Mouse (Mus musculus): Measurements from ENCODE around the gene Ppid. TPM values are rescaled to one million over a fixed set of nuclear protein-coding genes. Genes with fewer than 3 reads are reported as not detected.
"Not testable (repeated sequence)": the region's sequence is repeated elsewhere in the genome, so short reads cannot be mapped to it uniquely, and the experiment has no call there.

Ppid gene
- polyA plus RNA-seq, 1 experiment from 2014 or later, result 201 TPM

- Histone ChIP-seq H3K9me3 (ENCODE audit: control insufficient read depth, low read length) (no peaks in the 10 kb centered on the region), H3K36me3 (ENCODE audit: control insufficient read depth, insufficient read depth, low read length) (no peaks in the 10 kb centered on the region), H3K4me3 (ENCODE audit: low read depth, low read length) (peak within 1 kb of the TSS; percentile 83), H3K4me2 (ENCODE audit: low read depth, low read length, severe bottlenecking) (peak within 1 kb of the TSS; percentile 81), H3K4me1 (replicated peaks; ENCODE audit: control insufficient read depth, insufficient read depth, low read length) (peaks cover 3% of the 10 kb centered on the region), H3K9ac (ENCODE audit: low read length) (peak within 1 kb of the TSS; percentile 73), H3K27ac (ENCODE audit: low read depth, low read length) (peak within 1 kb of the TSS; percentile 57), H3K27me3 (ENCODE audit: control insufficient read depth, insufficient read depth, low read length) (no peaks in the 10 kb centered on the region)
- DNase-seq (ENCODE audit: low spot score), result peak; percentile 98
- 1% methylated on average over 55 of the region's 55 CpGs for WGBS
- ATAC-seq (replicated peaks; ENCODE audit: low FRiP score), result peak; percentile 96
Observed at GRCm38 (mm10) chr3:79567703-79568362, 23.3 kb upstream of the Ppid start, which contains the start of gene Fnip2. TSS of gene Fnip2 (minus strand) at chr3:79567796.

DNA sequence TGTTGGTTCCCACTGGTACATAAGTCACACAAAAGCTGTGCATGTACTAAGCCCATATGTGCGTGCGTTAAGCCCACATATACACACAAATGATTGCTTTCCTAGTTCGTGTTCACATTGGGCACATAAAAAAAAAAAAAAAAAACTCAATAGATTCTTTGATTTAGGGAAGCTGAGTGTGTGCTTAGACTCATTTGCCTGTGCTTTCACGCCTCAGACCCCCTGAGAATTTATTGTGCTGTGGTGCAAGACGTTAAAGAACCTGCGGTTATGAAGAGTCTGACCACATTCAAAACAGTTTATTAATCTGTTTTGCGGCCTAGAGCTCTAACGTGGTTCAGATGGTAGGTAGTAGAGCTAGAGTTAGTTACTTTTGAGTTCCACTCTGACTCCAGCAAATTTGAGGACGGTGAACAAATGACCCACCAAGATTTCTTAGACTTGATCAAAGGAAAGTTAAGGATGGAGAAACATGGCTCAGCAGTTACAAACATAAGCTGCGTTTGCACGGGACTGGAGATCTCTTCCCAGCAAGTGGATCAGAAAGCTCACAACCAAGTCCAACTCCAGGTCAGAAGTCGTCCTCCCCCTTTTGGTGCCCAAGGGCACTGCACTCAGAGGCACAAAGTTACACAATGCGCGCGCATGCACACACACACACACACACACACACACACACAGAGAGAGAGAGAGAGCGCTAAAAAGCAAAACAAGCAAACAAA is 22.4 kb upstream of the Ppid start:
- H3K9ac ChIP-seq (ENCODE audit: low read length), result no peak overlapping the region
- no peak overlapping the region for H3K4me2 ChIP-seq (ENCODE audit: low read depth, low read length, severe bottlenecking)
- no peak overlapping the region for H3K4me3 ChIP-seq (ENCODE audit: low read depth, low read length)
- no peaks in the 10 kb centered on the region for H3K36me3 ChIP-seq (ENCODE audit: control insufficient read depth, insufficient read depth, low read length)
- 88% methylated on average over 16 of the region's 16 CpGs for WGBS
- H3K27me3 ChIP-seq (ENCODE audit: control insufficient read depth, insufficient read depth, low read length), result no peaks in the 10 kb centered on the region
- DNase-seq (ENCODE audit: low spot score) (no peak), ATAC-seq (replicated peaks; ENCODE audit: low FRiP score) (no peak)
- H3K27ac ChIP-seq (ENCODE audit: low read depth, low read length), result no peak overlapping the region; the same call in 1 of the 2 replicates
- H3K4me1 ChIP-seq (replicated peaks; ENCODE audit: control insufficient read depth, insufficient read depth, low read length), result peaks cover 3% of the 10 kb centered on the region
- H3K9me3 ChIP-seq (ENCODE audit: control insufficient read depth, low read length), result no peaks in the 10 kb centered on the region

- Histone ChIP-seq H3K4me3 (ENCODE audit: low read depth, low read length) (no peak overlapping the region), H3K36me3 (ENCODE audit: control insufficient read depth, insufficient read depth, low read length) (no peaks in the 10 kb centered on the region), H3K4me1 (replicated peaks; ENCODE audit: control insufficient read depth, insufficient read depth, low read length) (peaks cover 3% of the 10 kb centered on the region), H3K9me3 (ENCODE audit: control insufficient read depth, low read length) (no peaks in the 10 kb centered on the region), H3K27me3 (ENCODE audit: control insufficient read depth, insufficient read depth, low read length) (no peaks in the 10 kb centered on the region), H3K9ac (ENCODE audit: low read length) (no peak overlapping the region), H3K27ac (ENCODE audit: low read depth, low read length) (no peak overlapping the region), H3K4me2 (ENCODE audit: low read depth, low read length, severe bottlenecking) (no peak overlapping the region)
- ATAC-seq (replicated peaks; ENCODE audit: low FRiP score) (no peak), DNase-seq (ENCODE audit: low spot score) (no peak)
- WGBS, result 87% methylated on average over 3 of the region's 3 CpGs
Observed at GRCm38 (mm10) chr3:79569351-79569681, 21.8 kb upstream of the Ppid start.

DNA sequence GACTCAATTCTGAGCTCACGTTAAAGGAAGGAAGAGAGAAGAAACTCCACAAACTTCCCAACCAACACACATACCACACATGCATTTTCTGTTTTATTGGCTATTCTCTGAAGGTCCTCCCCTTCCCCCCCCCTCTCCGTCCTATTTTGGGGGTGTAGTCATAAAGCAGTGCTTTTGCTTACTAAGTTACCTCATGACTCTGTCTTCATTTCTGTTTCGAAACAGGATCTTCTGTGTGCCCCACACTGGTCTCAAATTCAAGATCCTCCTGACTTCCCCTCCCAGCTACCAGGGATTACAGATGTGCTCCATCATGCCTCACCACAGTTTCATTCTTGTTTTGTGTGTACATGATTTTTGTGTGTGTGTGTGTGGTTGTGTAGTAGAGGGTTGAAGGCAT is 18.7 kb upstream of the Ppid start:
- ATAC-seq (replicated peaks; ENCODE audit: low FRiP score) (no peak), DNase-seq (ENCODE audit: low spot score) (no peak)
- H3K4me2 ChIP-seq (ENCODE audit: low read depth, low read length, severe bottlenecking), result no peak overlapping the region
- H3K9me3 ChIP-seq (ENCODE audit: control insufficient read depth, low read length), result no peaks in the 10 kb centered on the region
- H3K4me1 ChIP-seq (replicated peaks; ENCODE audit: control insufficient read depth, insufficient read depth, low read length), result no peaks in the 10 kb centered on the region; the same call in 1 of the 2 replicates
- H3K9ac ChIP-seq (ENCODE audit: low read length), result no peak overlapping the region
- H3K27me3 ChIP-seq (ENCODE audit: control insufficient read depth, insufficient read depth, low read length), result no peaks in the 10 kb centered on the region
- no peaks in the 10 kb centered on the region for H3K36me3 ChIP-seq (ENCODE audit: control insufficient read depth, insufficient read depth, low read length)
- no peak overlapping the region for H3K27ac ChIP-seq (ENCODE audit: low read depth, low read length)
- WGBS, result 74% methylated on average over 3 of the region's 3 CpGs
- H3K4me3 ChIP-seq (ENCODE audit: low read depth, low read length), result no peak overlapping the region

DNA sequence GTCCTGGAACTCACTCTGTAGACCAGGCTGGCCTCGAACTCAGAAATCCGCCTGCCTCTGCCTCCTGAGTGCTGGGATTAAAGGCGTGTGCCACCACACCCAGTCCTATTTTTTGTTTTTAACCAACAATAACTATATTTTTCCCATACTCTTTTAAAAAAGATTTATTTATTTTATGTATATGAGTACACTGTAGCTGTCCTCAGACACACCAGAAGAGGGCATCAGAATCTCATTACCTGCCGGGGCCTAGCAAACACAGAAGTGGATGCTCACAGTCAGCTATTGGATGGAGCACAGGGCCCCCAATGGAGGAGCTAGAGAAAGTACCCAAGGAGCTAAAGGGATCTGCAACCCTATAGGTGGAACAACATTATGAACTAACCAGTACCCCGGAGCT is 17.8 kb upstream of the Ppid start:
- H3K9me3 ChIP-seq (ENCODE audit: control insufficient read depth, low read length); ATAC-seq (replicated peaks; ENCODE audit: low FRiP score); H3K9ac ChIP-seq (ENCODE audit: low read length); H3K4me1 ChIP-seq (replicated peaks; ENCODE audit: control insufficient read depth, insufficient read depth, low read length); H3K4me3 ChIP-seq (ENCODE audit: low read depth, low read length); DNase-seq (ENCODE audit: low spot score); H3K4me2 ChIP-seq (ENCODE audit: low read depth, low read length, severe bottlenecking); H3K27ac ChIP-seq (ENCODE audit: low read depth, low read length); H3K27me3 ChIP-seq (ENCODE audit: control insufficient read depth, insufficient read depth, low read length); H3K36me3 ChIP-seq (ENCODE audit: control insufficient read depth, insufficient read depth, low read length): not testable (repeated sequence)
- 93% methylated on average over 5 of the region's 5 CpGs for WGBS

DNA sequence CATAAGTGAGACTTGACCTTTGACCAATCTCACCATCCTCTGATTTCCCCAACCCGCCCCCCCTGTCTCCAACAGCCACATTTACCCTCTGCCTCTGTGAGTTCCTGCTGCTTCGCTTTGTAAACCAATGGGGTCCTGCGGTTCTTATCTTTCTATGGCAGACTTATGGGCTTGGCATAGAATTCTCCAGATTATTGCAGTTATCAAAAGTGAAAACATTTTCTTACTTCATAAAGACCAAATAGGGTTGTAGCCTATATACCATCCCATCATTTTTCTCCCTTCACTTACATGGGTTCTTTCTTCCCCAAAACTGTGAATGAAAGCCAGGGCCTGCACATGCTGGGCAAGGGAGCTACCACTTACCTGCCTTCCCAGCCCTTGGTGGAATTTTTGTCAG is 16.8 kb upstream of the Ppid start:
- ATAC-seq (replicated peaks; ENCODE audit: low FRiP score), result no peak
- no peaks in the 10 kb centered on the region for H3K9me3 ChIP-seq (ENCODE audit: control insufficient read depth, low read length)
- WGBS, result 82% methylated on average over 3 of the region's 3 CpGs
- no peaks in the 10 kb centered on the region for H3K36me3 ChIP-seq (ENCODE audit: control insufficient read depth, insufficient read depth, low read length)
- no peak overlapping the region for H3K27ac ChIP-seq (ENCODE audit: low read depth, low read length)
- no peak overlapping the region for H3K4me2 ChIP-seq (ENCODE audit: low read depth, low read length, severe bottlenecking)
- H3K27me3 ChIP-seq (ENCODE audit: control insufficient read depth, insufficient read depth, low read length), result no peaks in the 10 kb centered on the region
- no peaks in the 10 kb centered on the region; the same call in 1 of the 2 replicates for H3K4me1 ChIP-seq (replicated peaks; ENCODE audit: control insufficient read depth, insufficient read depth, low read length)
- no peak overlapping the region for H3K4me3 ChIP-seq (ENCODE audit: low read depth, low read length)
- DNase-seq (ENCODE audit: low spot score), result no peak
- no peak overlapping the region for H3K9ac ChIP-seq (ENCODE audit: low read length)

- DNase-seq (ENCODE audit: low spot score), result no peak
- no peak overlapping the region for H3K4me2 ChIP-seq (ENCODE audit: low read depth, low read length, severe bottlenecking)
Observed at GRCm38 (mm10) chr3:79575576-79576467, 15.3 kb upstream of the Ppid start.

DNA sequence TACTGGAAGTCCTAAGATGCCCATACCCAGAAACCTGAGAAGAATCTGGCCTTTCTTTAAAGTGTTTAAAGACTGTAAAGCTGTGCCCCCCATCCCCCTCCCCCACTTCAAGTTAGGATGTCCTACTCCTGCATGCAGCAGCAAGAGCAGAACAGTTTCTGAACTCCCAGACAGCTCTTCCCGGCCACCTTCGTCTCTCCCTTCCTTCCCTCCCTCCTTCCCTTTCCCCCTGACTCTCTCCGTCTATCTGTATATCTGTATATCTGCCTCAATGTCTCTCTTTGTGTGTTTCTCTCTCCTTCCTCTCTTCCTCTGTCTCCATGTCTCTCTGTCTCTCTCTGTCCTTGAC is 14.7 kb upstream of the Ppid start:
- H3K9ac ChIP-seq (ENCODE audit: low read length), result no peak overlapping the region

More at GRCm38 (mm10) chr3:79575576-79576467, 15.3 kb upstream of the Ppid start:
- Histone ChIP-seq H3K27ac (ENCODE audit: low read depth, low read length) (no peak overlapping the region), H3K36me3 (ENCODE audit: control insufficient read depth, insufficient read depth, low read length) (no peaks in the 10 kb centered on the region), H3K9ac (ENCODE audit: low read length) (no peak overlapping the region), H3K27me3 (ENCODE audit: control insufficient read depth, insufficient read depth, low read length) (no peaks in the 10 kb centered on the region), H3K4me3 (ENCODE audit: low read depth, low read length) (no peak overlapping the region), H3K9me3 (ENCODE audit: control insufficient read depth, low read length) (no peaks in the 10 kb centered on the region), H3K4me1 (replicated peaks; ENCODE audit: control insufficient read depth, insufficient read depth, low read length) (no peaks in the 10 kb centered on the region; the same call in 1 of the 2 replicates)
- WGBS, result 22% methylated on average over 10 of the region's 10 CpGs
- ATAC-seq (replicated peaks; ENCODE audit: low FRiP score), result peak; percentile 42; the same call in 1 of the 2 replicates

More for the DNA sequence above, 14.7 kb upstream of the Ppid start:
- ATAC-seq (replicated peaks; ENCODE audit: low FRiP score) (no peak), DNase-seq (ENCODE audit: low spot score) (no peak)
- Histone ChIP-seq H3K36me3 (ENCODE audit: control insufficient read depth, insufficient read depth, low read length) (no peaks in the 10 kb centered on the region), H3K4me3 (ENCODE audit: low read depth, low read length) (no peak overlapping the region), H3K27me3 (ENCODE audit: control insufficient read depth, insufficient read depth, low read length) (no peaks in the 10 kb centered on the region), H3K4me1 (replicated peaks; ENCODE audit: control insufficient read depth, insufficient read depth, low read length) (no peaks in the 10 kb centered on the region; the same call in 1 of the 2 replicates), H3K4me2 (ENCODE audit: low read depth, low read length, severe bottlenecking) (no peak overlapping the region), H3K9me3 (ENCODE audit: control insufficient read depth, low read length) (no peaks in the 10 kb centered on the region), H3K27ac (ENCODE audit: low read depth, low read length) (no peak overlapping the region)
- 27% methylated on average over 3 of the region's 3 CpGs for WGBS

All from forebrain, embryonic 11.5 days (tissue).